Mouse (Mus musculus) hindbrain, embryonic 12.5 days (tissue): Measurements from ENCODE around the gene Sirt7. TPM values are rescaled to one million over a fixed set of nuclear protein-coding genes. Genes with fewer than 3 reads are reported as not detected.
A peak's percentile ranks its signal among the peaks of the same experiment; 100 is the strongest.

Experiments used
- ATAC-seq: fragments of 200-750 bp; cut with Nextera tagmentation; 2 replicates; pipeline ENCODE4 v1.8.0; 2017; ENCODE audit warnings: moderate TSS enrichment; ENCODE audit not compliant: low FRiP score
- H3K27ac ChIP-seq: fragments of 300-500 bp; sonication (generic); 2 replicates; pipeline ENCODE4 v1.5.1; 2016; ENCODE audit warnings: mild to moderate bottlenecking
- H3K27me3 ChIP-seq: fragments of 300-500 bp; sonication (generic); 2 replicates; pipeline ENCODE4 v1.6.1; 2016; ENCODE audit warnings: mild to moderate bottlenecking
- H3K36me3 ChIP-seq: fragments of 300-500 bp; sonication (generic); 2 replicates; pipeline ENCODE4 v1.6.1; 2016; ENCODE audit warnings: mild to moderate bottlenecking
- H3K4me1 ChIP-seq: fragments of 300-500 bp; sonication (generic); 2 replicates; pipeline ENCODE4 v1.6.1; 2016
- H3K4me2 ChIP-seq: fragments of 300-500 bp; sonication (generic); replicated peaks from 2 replicates; pipeline ENCODE4 v1.6.1; 2016; ENCODE audit warnings: mild to moderate bottlenecking
- H3K4me3 ChIP-seq: fragments of 300-500 bp; sonication (generic); 2 replicates; pipeline ENCODE4 v1.5.1; 2016; ENCODE audit warnings: mild to moderate bottlenecking
- H3K9ac ChIP-seq: fragments of 300-500 bp; sonication (generic); 2 replicates; pipeline ENCODE4 v1.6.1; 2016; ENCODE audit warnings: mild to moderate bottlenecking, moderate library complexity
- H3K9me3 ChIP-seq: fragments of 300-500 bp; sonication (generic); replicated peaks from 2 replicates; pipeline ENCODE4 v1.6.1; 2016; ENCODE audit warnings: mild to moderate bottlenecking
- WGBS: fragments of 180-500 bp; shearing (Covaris S2); methylation state at CpG from one replicate; pipeline ENCODE4 v1.1.7; 2016; 5-methylcytosine and 5-hydroxymethylcytosine counted together
- polyA plus RNA-seq: library from polyadenylated mRNA; unstranded; fragments of >200 nt; fragmentation: Nextera tagmentation; extraction: Ambion mirVana; gene quantifications from 2 replicates; pipeline ENCODE4 v1.2.1, GENCODE M21; 2016

The Sirt7 gene
- polyA plus RNA-seq, 1 experiment from 2014 or later = 43.9 TPM

DNA sequence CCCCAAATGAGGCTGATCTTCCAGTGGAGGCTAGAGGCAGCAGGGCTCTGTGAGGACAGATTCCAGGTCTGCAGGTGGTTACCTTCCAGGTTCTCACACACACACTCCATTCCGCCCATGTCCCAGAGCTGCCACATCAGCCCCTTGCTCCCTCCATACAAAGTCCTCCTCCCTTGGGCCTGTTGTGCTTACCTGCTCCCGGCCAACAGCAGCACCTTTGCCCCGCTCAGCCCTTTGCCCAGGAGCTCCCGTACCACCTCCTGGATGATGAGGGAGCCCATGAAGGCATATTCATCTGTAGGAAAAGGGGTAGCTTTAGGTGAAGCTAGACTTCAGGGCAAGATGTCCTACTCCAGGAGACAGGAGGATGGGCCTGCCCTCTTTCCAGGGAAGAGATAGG is 32.3 kb upstream of the Sirt7 start:
- WGBS = 93% methylated on average over 4 of the region's 4 CpGs
- no peak overlapping the region for H3K9ac ChIP-seq
- H3K4me1 ChIP-seq = peaks cover 23% of the 10 kb centered on the region
- no peaks in the 10 kb centered on the region for H3K36me3 ChIP-seq
- peaks cover 80% of the 10 kb centered on the region for H3K27me3 ChIP-seq
- no peak overlapping the region for H3K4me3 ChIP-seq
- ATAC-seq = no peak
- no peak overlapping the region for H3K4me2 ChIP-seq
- H3K9me3 ChIP-seq = no peaks in the 10 kb centered on the region
- H3K27ac ChIP-seq = no peak overlapping the region

- Histone ChIP-seq H3K27me3 (peaks cover 54% of the 10 kb centered on the region), H3K36me3 (no peaks in the 10 kb centered on the region), H3K27ac (no peak overlapping the region), H3K4me1 (peaks cover 8% of the 10 kb centered on the region), H3K4me3 (no peak overlapping the region), H3K9me3 (no peaks in the 10 kb centered on the region), H3K9ac (no peak overlapping the region), H3K4me2 (no peak overlapping the region)
- WGBS = 84% methylated on average over 3 of the region's 3 CpGs
- no peak for ATAC-seq
Measured at GRCm38 (mm10) chr11:120654741-120655140, 29.7 kb upstream of the Sirt7 start.

- no peaks in the 10 kb centered on the region for H3K9me3 ChIP-seq
- H3K4me2 ChIP-seq = no peak overlapping the region
- peaks cover 8% of the 10 kb centered on the region for H3K4me1 ChIP-seq
- no peak overlapping the region for H3K9ac ChIP-seq
- H3K27me3 ChIP-seq = peaks cover 39% of the 10 kb centered on the region
- 77% methylated on average over 3 of the region's 3 CpGs for WGBS
- ATAC-seq = no peak
- no peaks in the 10 kb centered on the region for H3K36me3 ChIP-seq
- H3K4me3 ChIP-seq = no peak overlapping the region
- H3K27ac ChIP-seq = no peak overlapping the region
Measured at GRCm38 (mm10) chr11:120651872-120652271, 26.8 kb upstream of the Sirt7 start.

- WGBS = 7% methylated on average over 13 of the region's 13 CpGs
- H3K27me3 ChIP-seq = peaks cover 14% of the 10 kb centered on the region
- H3K36me3 ChIP-seq = no peaks in the 10 kb centered on the region
- no peaks in the 10 kb centered on the region for H3K9me3 ChIP-seq
- peak within 1 kb of the TSS; percentile 48 for H3K4me2 ChIP-seq
- ATAC-seq = no peak
- peak within 1 kb of the TSS; percentile 50; the same call in 1 of the 2 replicates for H3K9ac ChIP-seq
- peak within 1 kb of the TSS; percentile 17 for H3K4me3 ChIP-seq
- H3K27ac ChIP-seq = no peak within 1 kb of the TSS
- H3K4me1 ChIP-seq = peaks cover 15% of the 10 kb centered on the region
Measured at GRCm38 (mm10) chr11:120648001-120648476, 23.0 kb upstream of the Sirt7 start, which contains the start of gene Myadml2. Myadml2 (minus strand) TSS chr11:120648158.

- Histone ChIP-seq H3K4me3 (no peak overlapping the region), H3K27me3 (peaks cover 17% of the 10 kb centered on the region), H3K36me3 (no peaks in the 10 kb centered on the region), H3K9me3 (no peaks in the 10 kb centered on the region), H3K9ac (peak overlapping the region; percentile 50; the same call in 1 of the 2 replicates), H3K4me1 (peaks cover 23% of the 10 kb centered on the region), H3K4me2 (peak overlapping the region; percentile 48; the same call in 1 of the 2 replicates), H3K27ac (no peak overlapping the region)
- ATAC-seq = no peak
- WGBS = 79% methylated on average over 35 of the region's 35 CpGs
Measured at GRCm38 (mm10) chr11:120647047-120647830, 22.2 kb upstream of the Sirt7 start.

DNA sequence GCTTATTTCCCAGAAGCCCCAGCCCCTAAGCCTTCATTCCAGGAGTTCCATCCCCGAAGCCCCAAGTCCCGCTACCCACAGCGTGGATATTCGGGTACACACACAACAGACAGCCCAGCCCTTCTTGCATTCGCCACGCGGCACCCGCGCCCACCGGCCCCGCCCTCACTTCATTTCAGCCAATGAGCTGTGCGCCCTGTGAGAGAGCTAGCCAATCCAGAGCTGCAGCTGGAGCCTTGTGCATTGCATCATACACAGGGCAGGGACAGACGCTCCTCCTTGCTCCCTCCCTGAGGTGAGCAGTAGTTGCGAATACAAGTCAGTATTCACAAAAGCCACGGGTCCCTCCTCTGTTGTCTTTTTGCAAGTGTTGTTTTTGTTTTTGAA is 18.6 kb upstream of the Sirt7 start, which contains the start of gene Pycr1:
TSS of gene Pycr1 (minus strand) at position 169 of the 387 bp plus-strand sequence.
- peak; percentile 99 for ATAC-seq
- WGBS = 0% methylated on average over 15 of the region's 15 CpGs
- H3K27ac ChIP-seq = no peak within 1 kb of the TSS; the same call in 1 of the 2 replicates

DNA sequence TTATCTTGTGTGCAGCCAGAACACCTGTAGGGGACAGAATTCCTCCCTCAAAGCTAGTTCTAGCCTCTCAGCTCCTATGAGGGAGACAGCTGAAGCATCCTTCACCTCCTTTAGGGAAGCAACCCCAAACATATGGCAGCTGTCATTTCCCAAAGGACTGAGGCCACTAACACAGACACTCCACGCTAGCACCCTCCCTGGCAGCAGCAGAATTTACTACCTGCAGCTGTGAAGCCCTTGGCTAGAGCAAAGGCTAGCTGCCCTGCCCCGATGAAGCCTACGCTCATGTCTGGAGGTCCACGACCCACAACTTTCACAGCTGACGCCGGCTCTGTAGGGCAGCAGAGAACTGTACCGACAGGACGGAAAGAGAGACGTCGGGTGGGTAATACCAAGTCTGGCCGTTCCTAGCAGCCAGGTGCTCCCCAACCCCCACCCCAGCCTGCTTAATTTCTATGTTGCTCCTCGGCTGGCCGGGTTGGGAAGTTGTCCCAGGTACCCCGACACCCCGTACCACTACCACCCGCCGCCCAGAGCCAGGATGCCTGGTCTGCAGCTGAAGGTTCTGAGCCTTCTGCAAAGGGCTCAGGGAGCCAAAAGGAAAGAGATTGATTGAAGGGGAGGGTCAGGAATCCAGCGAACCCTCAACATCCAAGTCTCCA is 18.0 kb upstream of the Sirt7 start:
- WGBS = 2% methylated on average over 18 of the region's 18 CpGs
- Histone ChIP-seq H3K36me3 (no peaks in the 10 kb centered on the region), H3K4me3 (peak overlapping the region; percentile 49), H3K27ac (no peak overlapping the region; the same call in 1 of the 2 replicates), H3K9me3 (no peaks in the 10 kb centered on the region), H3K27me3 (peaks cover 23% of the 10 kb centered on the region), H3K4me1 (peaks cover 20% of the 10 kb centered on the region), H3K9ac (peak overlapping the region; percentile 74), H3K4me2 (peak overlapping the region; percentile 86)
- ATAC-seq = peak; percentile 61

More for the DNA sequence above, 18.6 kb upstream of the Sirt7 start, which contains the start of gene Pycr1:
- peak within 1 kb of the TSS; percentile 86 for H3K4me2 ChIP-seq
- peak within 1 kb of the TSS; percentile 49 for H3K4me3 ChIP-seq
- H3K9me3 ChIP-seq = no peaks in the 10 kb centered on the region
- H3K36me3 ChIP-seq = no peaks in the 10 kb centered on the region
- H3K27me3 ChIP-seq = peaks cover 25% of the 10 kb centered on the region
- H3K9ac ChIP-seq = peak within 1 kb of the TSS; percentile 74
- peaks cover 23% of the 10 kb centered on the region for H3K4me1 ChIP-seq

GRCm38 (mm10) chr11:120641869-120642268 is 16.8 kb upstream of the Sirt7 start:
- 0 out of 2 replicates have a peak overlapping the region, but pooled peaks have one; percentile 18 for H3K9ac ChIP-seq
- no peak overlapping the region for H3K4me2 ChIP-seq
- H3K4me3 ChIP-seq = no peak overlapping the region
- no peaks in the 10 kb centered on the region for H3K9me3 ChIP-seq
- no peak for ATAC-seq
- H3K36me3 ChIP-seq = no peaks in the 10 kb centered on the region
- H3K27ac ChIP-seq = no peak overlapping the region
- peaks cover 15% of the 10 kb centered on the region for H3K4me1 ChIP-seq
- WGBS = 82% methylated on average over 8 of the region's 8 CpGs
- H3K27me3 ChIP-seq = peaks cover 12% of the 10 kb centered on the region; the same call in 1 of the 2 replicates

GRCm38 (mm10) chr11:120641255-120641654 is 16.2 kb upstream of the Sirt7 start:
- H3K9me3 ChIP-seq = no peaks in the 10 kb centered on the region
- H3K36me3 ChIP-seq = no peaks in the 10 kb centered on the region
- WGBS = 69% methylated on average over 9 of the region's 9 CpGs
- no peak overlapping the region for H3K4me3 ChIP-seq
- no peak overlapping the region for H3K27ac ChIP-seq
- H3K4me2 ChIP-seq = no peak overlapping the region
- peaks cover 15% of the 10 kb centered on the region for H3K4me1 ChIP-seq
- H3K9ac ChIP-seq = no peak overlapping the region
- ATAC-seq = no peak
- peaks cover 11% of the 10 kb centered on the region; the same call in 1 of the 2 replicates for H3K27me3 ChIP-seq

GRCm38 (mm10) chr11:120634810-120635209 is 9.8 kb upstream of the Sirt7 start:
- no peaks in the 10 kb centered on the region for H3K9me3 ChIP-seq
- no peak overlapping the region for H3K4me2 ChIP-seq
- no peak overlapping the region for H3K9ac ChIP-seq
- ATAC-seq = no peak
- peaks cover 29% of the 10 kb centered on the region for H3K4me1 ChIP-seq
- no peak overlapping the region for H3K4me3 ChIP-seq
- peaks cover under 1% of the 10 kb centered on the region; the same call in 1 of the 2 replicates for H3K36me3 ChIP-seq
- 84% methylated on average over 5 of the region's 5 CpGs for whole genome bisulfite sequencing
- H3K27ac ChIP-seq = no peak overlapping the region
- H3K27me3 ChIP-seq = no peaks in the 10 kb centered on the region

DNA sequence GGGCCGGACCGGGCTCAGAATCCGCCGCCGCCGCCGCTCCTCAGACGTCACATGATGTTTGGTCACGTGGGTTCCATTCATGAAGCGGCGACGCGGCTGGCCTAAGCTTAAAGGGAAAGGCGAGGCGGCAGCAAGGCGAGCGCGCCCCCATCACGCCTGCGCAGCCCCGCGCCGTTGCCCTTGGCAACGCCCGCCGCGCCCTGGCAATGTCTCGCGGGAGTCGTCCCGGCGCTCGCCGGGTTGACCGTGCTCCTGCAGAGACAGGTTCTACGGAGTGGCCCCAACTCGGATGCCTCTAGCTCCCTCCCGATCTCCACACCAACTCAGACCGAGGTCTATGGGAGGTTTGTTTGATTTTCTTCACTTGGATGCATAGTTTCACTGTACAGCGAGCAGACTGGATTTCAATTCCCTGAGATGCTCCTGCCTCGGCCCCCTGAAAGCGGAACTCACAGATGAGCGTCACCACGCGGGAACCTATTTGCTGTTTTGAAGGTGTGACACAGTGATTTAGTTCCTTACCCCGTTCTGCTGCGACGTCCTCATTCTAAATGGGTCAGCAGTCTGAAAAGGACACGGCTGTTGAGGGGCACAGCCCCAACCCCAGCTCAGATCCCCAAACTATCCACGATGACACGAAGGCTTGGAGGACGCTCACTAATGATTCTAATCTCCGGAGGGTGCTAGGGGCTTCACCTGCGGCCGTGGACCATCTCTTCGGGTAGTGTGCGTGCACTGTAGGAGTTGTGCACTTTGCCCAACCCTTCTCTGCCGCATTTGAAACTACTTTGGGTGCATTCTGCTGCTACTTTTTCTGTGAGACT is 8.7 kb upstream of the Sirt7 start, which contains the start of gene Mafg:
TSS of gene Mafg (minus strand) at position 81 of the 824 bp plus-strand sequence.
- Histone ChIP-seq H3K4me3 (peak within 1 kb of the TSS; percentile 95), H3K4me1 (peaks cover 36% of the 10 kb centered on the region), H3K9ac (peak within 1 kb of the TSS; percentile 95), H3K27me3 (no peaks in the 10 kb centered on the region), H3K27ac (peak within 1 kb of the TSS; percentile 89), H3K36me3 (peaks cover 11% of the 10 kb centered on the region), H3K4me2 (peak within 1 kb of the TSS; percentile 82), H3K9me3 (no peaks in the 10 kb centered on the region)
- ATAC-seq = peak; percentile 92
- 11% methylated on average over 58 of the region's 58 CpGs for WGBS
